Mouse (Mus musculus): ENCODE data around the gene Cdrt4.

DNA sequence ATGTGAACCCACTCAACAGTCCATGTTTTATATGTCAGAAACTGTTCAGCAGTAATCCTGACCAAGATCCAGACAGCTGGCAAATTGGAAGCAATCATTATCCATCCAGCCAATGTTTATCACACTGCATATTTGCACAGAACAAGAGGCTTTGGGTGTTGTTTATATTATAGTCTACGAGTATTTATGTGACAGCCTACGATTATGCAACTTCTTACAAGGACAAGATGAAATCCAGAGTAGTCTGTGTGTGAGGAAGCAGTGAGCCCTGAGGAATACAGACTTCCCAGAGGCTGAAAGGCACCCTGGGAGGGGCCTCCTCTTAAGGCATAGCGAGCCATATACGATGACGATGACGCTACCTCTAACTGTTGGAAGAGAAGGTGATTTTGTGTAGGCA is 74.5 kb downstream of the Cdrt4 start:
- TF ChIP-seq CTCF (IDR thresholded peaks at IDR 0.05; ENCODE audit: extremely low read depth, insufficient read depth, insufficient read length, insufficient replicate concordance) (no peak), POLR2A (IDR thresholded peaks at IDR 0.05; ENCODE audit: low read depth, low read length) (no peak)
